Mouse (Mus musculus): ENCODE data around the gene Sbk3. TPM values are rescaled to one million over a fixed set of nuclear protein-coding genes. Genes with fewer than 3 reads are reported as not detected.
"Not testable (repeated sequence)": the region's sequence is repeated elsewhere in the genome, so short reads cannot be mapped to it uniquely, and the experiment has no call there.

Gene Sbk3
- polyA plus RNA-seq, 1 experiment from 2014 or later: 0.41 TPM

- Histone ChIP-seq H3K4me2 (no peak overlapping the region), H3K27ac (no peak overlapping the region), H3K4me3 (no peak overlapping the region), H3K4me1 (peaks cover 1% of the 10 kb centered on the region; the same call in 1 of the 2 replicates), H3K36me3 (replicated peaks) (peaks cover 60% of the 10 kb centered on the region), H3K9ac (no peak overlapping the region), H3K9me3 (no peaks in the 10 kb centered on the region), H3K27me3 (replicated peaks) (no peaks in the 10 kb centered on the region)
- 96% methylated on average over 26 of the region's 26 CpGs for WGBS
- ATAC-seq (replicated peaks): no peak
Observed at GRCm38 (mm10) chr7:5008229-5008628, 37.3 kb upstream of the Sbk3 start.

- not testable (repeated sequence) for H3K9me3 ChIP-seq; H3K27me3 ChIP-seq (replicated peaks); H3K4me3 ChIP-seq; H3K9ac ChIP-seq; H3K4me2 ChIP-seq; H3K4me1 ChIP-seq; ATAC-seq (replicated peaks); H3K27ac ChIP-seq
- H3K36me3 ChIP-seq (replicated peaks): peaks cover 15% of the 10 kb centered on the region
- WGBS: 71% methylated on average over 8 of the region's 8 CpGs
Observed at GRCm38 (mm10) chr7:5002876-5003275, 31.9 kb upstream of the Sbk3 start.

GRCm38 (mm10) chr7:4999876-5000275, 28.9 kb upstream of the Sbk3 start:
- Histone ChIP-seq H3K9ac (no peak overlapping the region), H3K27ac (no peak overlapping the region), H3K4me1 (peaks cover 14% of the 10 kb centered on the region), H3K9me3 (no peaks in the 10 kb centered on the region), H3K4me3 (no peak overlapping the region), H3K27me3 (replicated peaks) (no peaks in the 10 kb centered on the region), H3K4me2 (no peak overlapping the region), H3K36me3 (replicated peaks) (no peaks in the 10 kb centered on the region)
- ATAC-seq (replicated peaks): no peak
- WGBS: 76% methylated on average over 2 of the region's 2 CpGs

- no peak for ATAC-seq (replicated peaks)
- H3K36me3 ChIP-seq (replicated peaks): peaks cover 14% of the 10 kb centered on the region; the same call in 1 of the 2 replicates
- H3K27me3 ChIP-seq (replicated peaks): no peaks in the 10 kb centered on the region
- H3K9me3 ChIP-seq: no peaks in the 10 kb centered on the region
- H3K4me3 ChIP-seq: peak overlapping the region; percentile 82
- peak overlapping the region; percentile 63 for H3K9ac ChIP-seq
- WGBS: 65% methylated on average over 8 of the region's 8 CpGs
- H3K4me1 ChIP-seq: peaks cover 42% of the 10 kb centered on the region
- peak overlapping the region; percentile 81 for H3K27ac ChIP-seq
- H3K4me2 ChIP-seq: peak overlapping the region; percentile 75
Observed at GRCm38 (mm10) chr7:4996934-4997333, 26.0 kb upstream of the Sbk3 start.

- H3K27ac ChIP-seq: peak within 1 kb of the TSS; percentile 81
- peak within 1 kb of the TSS; percentile 82 for H3K4me3 ChIP-seq
- H3K9ac ChIP-seq: peak within 1 kb of the TSS; percentile 95
- WGBS: 3% methylated on average over 20 of the region's 26 CpGs
- H3K27me3 ChIP-seq (replicated peaks): no peaks in the 10 kb centered on the region
- no peaks in the 10 kb centered on the region for H3K9me3 ChIP-seq
- H3K4me2 ChIP-seq: peak within 1 kb of the TSS; percentile 75
- peaks cover 42% of the 10 kb centered on the region for H3K4me1 ChIP-seq
- ATAC-seq (replicated peaks): peak; percentile 85
- H3K36me3 ChIP-seq (replicated peaks): peaks cover 20% of the 10 kb centered on the region; the same call in 1 of the 2 replicates
Observed at GRCm38 (mm10) chr7:4996003-4996895, 25.3 kb upstream of the Sbk3 start, which contains the start of gene Zfp579. TSS of gene Zfp579 (minus strand) at chr7:4996158.

- 5% methylated on average over 19 of the region's 19 CpGs for WGBS
- Histone ChIP-seq H3K36me3 (replicated peaks) (peaks cover 24% of the 10 kb centered on the region; the same call in 1 of the 2 replicates), H3K4me1 (peaks cover 42% of the 10 kb centered on the region), H3K4me2 (peak overlapping the region; percentile 75), H3K27ac (peak overlapping the region; percentile 81), H3K4me3 (peak overlapping the region; percentile 82), H3K27me3 (replicated peaks) (no peaks in the 10 kb centered on the region), H3K9me3 (no peaks in the 10 kb centered on the region), H3K9ac (peak overlapping the region; percentile 95)
- peak; percentile 34 for ATAC-seq (replicated peaks)
Observed at GRCm38 (mm10) chr7:4995268-4996002, 24.5 kb upstream of the Sbk3 start.

- H3K27me3 ChIP-seq (replicated peaks): no peaks in the 10 kb centered on the region
- peaks cover 25% of the 10 kb centered on the region; the same call in 1 of the 2 replicates for H3K36me3 ChIP-seq (replicated peaks)
- H3K27ac ChIP-seq: no peak overlapping the region
- H3K9ac ChIP-seq: peak overlapping the region; percentile 95
- peak overlapping the region; percentile 75 for H3K4me2 ChIP-seq
- no peaks in the 10 kb centered on the region for H3K9me3 ChIP-seq
- no peak for ATAC-seq (replicated peaks)
- H3K4me3 ChIP-seq: peak overlapping the region; percentile 82
- peaks cover 42% of the 10 kb centered on the region for H3K4me1 ChIP-seq
- 57% methylated on average over 59 of the region's 59 CpGs for WGBS
Observed at GRCm38 (mm10) chr7:4993999-4994788, 23.2 kb upstream of the Sbk3 start.

GRCm38 (mm10) chr7:4993347-4993998, 22.5 kb upstream of the Sbk3 start:
- H3K4me3 ChIP-seq: peak overlapping the region; percentile 82
- no peaks in the 10 kb centered on the region for H3K27me3 ChIP-seq (replicated peaks)
- peaks cover 25% of the 10 kb centered on the region; the same call in 1 of the 2 replicates for H3K36me3 ChIP-seq (replicated peaks)
- no peaks in the 10 kb centered on the region for H3K9me3 ChIP-seq
- H3K9ac ChIP-seq: no peak overlapping the region; the same call in 1 of the 2 replicates
- WGBS: 43% methylated on average over 55 of the region's 55 CpGs
- H3K4me2 ChIP-seq: peak overlapping the region; percentile 75
- H3K4me1 ChIP-seq: peaks cover 42% of the 10 kb centered on the region
- ATAC-seq (replicated peaks): no peak
- no peak overlapping the region for H3K27ac ChIP-seq

- Histone ChIP-seq H3K4me2 (no peak overlapping the region), H3K36me3 (replicated peaks) (peaks cover 22% of the 10 kb centered on the region; the same call in 1 of the 2 replicates), H3K27ac (no peak overlapping the region), H3K27me3 (replicated peaks) (no peaks in the 10 kb centered on the region), H3K4me1 (peaks cover 12% of the 10 kb centered on the region), H3K9me3 (no peaks in the 10 kb centered on the region), H3K9ac (no peak overlapping the region), H3K4me3 (no peak overlapping the region)
- 82% methylated on average over 2 of the region's 2 CpGs for WGBS
- ATAC-seq (replicated peaks): no peak
Observed at GRCm38 (mm10) chr7:4988250-4988649, 17.3 kb upstream of the Sbk3 start.

- Histone ChIP-seq H3K27me3 (replicated peaks) (no peaks in the 10 kb centered on the region), H3K9me3 (no peaks in the 10 kb centered on the region), H3K4me2 (no peak overlapping the region), H3K36me3 (replicated peaks) (no peaks in the 10 kb centered on the region), H3K27ac (no peak overlapping the region), H3K4me3 (no peak overlapping the region), H3K4me1 (no peaks in the 10 kb centered on the region), H3K9ac (no peak overlapping the region)
- WGBS: 90% methylated on average over 7 of the region's 7 CpGs
- ATAC-seq (replicated peaks): no peak
Observed at GRCm38 (mm10) chr7:4976832-4977231, 5.9 kb upstream of the Sbk3 start.

- Histone ChIP-seq H3K9ac (no peak overlapping the region), H3K4me3 (no peak overlapping the region), H3K27ac (no peak overlapping the region), H3K27me3 (replicated peaks) (no peaks in the 10 kb centered on the region), H3K4me1 (no peaks in the 10 kb centered on the region), H3K9me3 (no peaks in the 10 kb centered on the region), H3K4me2 (no peak overlapping the region), H3K36me3 (replicated peaks) (no peaks in the 10 kb centered on the region)
- 62% methylated on average over 4 of the region's 4 CpGs for WGBS
- ATAC-seq (replicated peaks): no peak
Observed at GRCm38 (mm10) chr7:4975455-4975854, 4.5 kb upstream of the Sbk3 start.
